Mouse (Mus musculus) brown adipose tissue, adult 24 weeks (tissue): ENCODE data around the gene Tmc8. TPM values are rescaled to one million over a fixed set of nuclear protein-coding genes. Genes with fewer than 3 reads are reported as not detected.
"Not testable (repeated sequence)": the region's sequence is repeated elsewhere in the genome, so short reads cannot be mapped to it uniquely, and the experiment has no call there.

Experiments
- H3K27ac ChIP-seq: fragments of 200-500 bp; replicated peaks from 2 replicates; pipeline ENCODE4 v1.5.1; 2012; ENCODE audit warnings: low read depth, mild to moderate bottlenecking, low read length
- H3K4me1 ChIP-seq: fragments of 200-500 bp; 2 replicates; pipeline ENCODE4 v1.6.1; 2012; ENCODE audit warnings: low read length, mixed read lengths; ENCODE audit not compliant: control insufficient read depth, insufficient read depth, insufficient read length
- H3K4me3 ChIP-seq: fragments of 200-500 bp; 2 replicates; pipeline ENCODE4 v1.5.1; 2012; ENCODE audit warnings: low read depth, mild to moderate bottlenecking, low read length, moderate library complexity; ENCODE audit not compliant: insufficient read depth
- polyA plus RNA-seq: library from polyadenylated mRNA; stranded (reverse); fragments of >200 nt; gene quantifications from 2 replicates; pipeline ENCODE4 v1.2.4, GENCODE M21; 2012; ENCODE audit not compliant: missing spikeins, insufficient read depth, insufficient read length

Gene Tmc8
- polyA plus RNA-seq, 1 experiment: not detected

DNA sequence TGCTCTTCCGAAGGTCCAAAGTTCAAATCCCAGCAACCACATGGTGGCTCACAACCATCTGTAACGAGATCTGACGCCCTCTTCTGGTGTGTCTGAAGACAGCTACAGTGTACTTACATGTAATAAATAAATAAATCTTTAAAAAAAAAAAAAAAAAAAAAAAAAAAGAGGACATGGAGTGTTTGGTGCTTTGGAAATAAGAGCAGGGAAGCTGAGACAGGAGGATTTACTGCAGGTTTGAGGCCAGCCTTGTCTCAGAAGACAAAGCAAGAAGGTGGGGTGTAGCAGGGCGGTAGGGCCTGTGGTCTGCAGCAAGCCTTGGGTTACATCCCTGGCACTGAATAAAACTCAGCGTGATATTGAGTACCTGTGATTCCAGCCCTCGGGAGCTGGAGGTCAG, 51.6 kb downstream of the Tmc8 start:
- H3K27ac ChIP-seq, H3K4me3 ChIP-seq: not testable (repeated sequence)
- peaks cover 21% of the 10 kb centered on the region for H3K4me1 ChIP-seq

DNA sequence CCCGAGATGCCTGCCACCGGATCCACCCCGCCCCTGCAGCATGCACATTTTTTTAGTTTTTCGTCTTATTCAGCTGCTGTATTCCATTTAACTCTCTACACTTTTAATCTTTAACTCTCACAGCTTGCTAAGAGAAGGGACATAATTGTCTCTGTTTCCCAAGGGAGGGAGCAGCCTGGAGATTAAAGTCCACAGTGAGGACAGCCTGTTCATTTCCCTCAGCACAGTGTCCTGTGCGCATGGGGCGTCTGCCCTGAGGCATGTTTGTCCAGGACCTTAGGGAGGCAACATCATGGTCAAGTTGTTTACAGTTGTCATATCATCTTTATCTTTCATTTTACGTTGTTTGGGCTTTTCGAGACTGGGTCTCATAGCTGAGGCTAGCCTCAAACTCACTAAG, 52.2 kb downstream of the Tmc8 start:
- no peak overlapping the region for H3K4me3 ChIP-seq
- no peak overlapping the region for H3K27ac ChIP-seq
- peaks cover 17% of the 10 kb centered on the region for H3K4me1 ChIP-seq

DNA sequence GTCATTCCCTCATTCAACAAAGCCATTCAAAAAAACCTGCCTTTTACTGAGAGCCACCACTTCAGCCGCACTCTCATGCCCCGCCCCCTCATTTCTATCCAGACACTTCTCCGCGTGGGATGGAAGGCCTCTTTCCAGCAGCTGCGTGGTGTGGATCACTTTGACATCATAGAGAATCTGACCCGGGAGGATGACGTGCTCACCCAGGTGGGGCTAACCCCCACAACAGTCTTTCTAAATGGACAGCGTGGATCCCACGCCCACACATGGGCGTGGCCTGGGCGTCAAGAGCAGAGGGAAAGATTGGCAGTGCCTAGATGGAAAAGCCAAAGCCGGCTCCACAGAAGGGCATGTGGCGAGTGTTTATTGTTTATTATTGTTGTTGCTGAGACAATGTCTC, 54.4 kb downstream of the Tmc8 start:
- Histone ChIP-seq H3K27ac (no peak overlapping the region), H3K4me3 (peak overlapping the region; percentile 44), H3K4me1 (peaks cover 4% of the 10 kb centered on the region; the same call in 1 of the 2 replicates)

DNA sequence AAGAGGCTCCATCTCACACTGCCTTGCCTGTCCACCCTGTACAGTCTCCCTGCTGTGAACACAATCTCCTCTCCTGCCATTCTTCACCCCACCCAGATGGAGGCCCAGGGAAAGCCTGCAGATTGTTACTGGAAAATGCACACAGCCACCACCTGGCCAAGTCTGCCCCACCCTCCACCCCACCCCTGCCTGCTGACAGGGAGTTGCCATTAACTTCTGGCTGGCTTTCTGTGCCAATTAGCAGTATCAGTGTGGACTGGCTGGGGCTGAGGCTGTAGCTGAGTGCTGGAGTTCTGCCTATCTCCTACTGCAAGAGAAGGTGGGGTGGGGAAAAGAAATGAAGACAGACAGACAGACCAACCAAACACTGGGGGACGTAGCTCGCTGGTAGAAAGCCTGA, 56.7 kb downstream of the Tmc8 start:
- no peak overlapping the region for H3K4me3 ChIP-seq
- no peaks in the 10 kb centered on the region for H3K4me1 ChIP-seq
- H3K27ac ChIP-seq: no peak overlapping the region

DNA sequence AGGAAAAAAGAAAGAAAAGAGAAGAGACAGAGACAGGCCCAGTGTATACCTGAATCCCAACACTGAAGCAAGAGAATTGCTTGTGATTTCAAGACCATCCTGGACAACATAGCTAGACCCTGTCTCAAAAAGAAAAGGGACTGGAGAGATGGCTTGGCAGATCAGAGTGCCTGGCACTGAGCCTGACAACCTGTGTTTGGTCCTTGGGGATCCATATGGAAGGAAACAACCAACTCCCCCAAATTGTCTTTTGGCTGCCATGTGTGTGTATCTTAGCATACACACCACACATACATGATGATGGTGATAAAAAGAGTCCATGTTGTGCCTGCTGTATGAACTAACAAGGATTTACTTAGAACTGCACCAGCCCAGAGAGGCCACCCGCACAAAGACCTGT, 57.1 kb downstream of the Tmc8 start:
- Histone ChIP-seq H3K27ac (no peak overlapping the region), H3K4me3 (no peak overlapping the region), H3K4me1 (no peaks in the 10 kb centered on the region)

DNA sequence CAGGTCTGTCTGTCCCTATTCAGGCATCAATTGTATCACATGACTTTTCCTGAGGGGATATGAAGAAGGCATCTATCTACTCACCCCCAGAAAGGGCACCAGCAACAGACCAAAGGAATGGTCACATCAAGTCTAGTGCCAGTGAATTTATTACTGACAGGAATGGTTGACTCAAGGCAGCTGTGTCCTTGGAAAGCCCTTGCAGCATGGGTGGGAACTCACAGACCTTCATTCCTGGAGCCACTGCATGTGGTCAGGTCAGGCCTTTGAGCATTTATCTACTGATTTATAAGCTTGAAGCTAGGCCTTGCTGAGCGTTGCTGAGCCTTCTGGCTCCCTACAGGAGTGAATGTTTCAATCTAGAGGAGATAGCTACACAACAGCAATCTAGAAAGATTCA, 59.0 kb downstream of the Tmc8 start:
- Histone ChIP-seq H3K4me3 (no peak overlapping the region), H3K4me1 (no peaks in the 10 kb centered on the region), H3K27ac (no peak overlapping the region)

Other genes starting within 250 kb of the Tmc8 start
- 3.6 and 4.2 TPM in 2 replicates for gene Tnrc6c, start 127.8 kb upstream of the Tmc8 start, polyA plus RNA-seq
- gene Tmc6, start 122 bp downstream of the Tmc8 start, polyA plus RNA-seq: 3.7 and 7.2 TPM in 2 replicates
- gene 6030468B19Rik, start 15.6 kb downstream of the Tmc8 start, polyA plus RNA-seq: not detected in 2 replicates
- gene Gm20708, start 27.6 kb downstream of the Tmc8 start, polyA plus RNA-seq: not detected in 2 replicates
- gene Syngr2, start 27.6 kb downstream of the Tmc8 start, polyA plus RNA-seq: 30.4 and 30.5 TPM in 2 replicates
- 1.7 and 1.8 TPM in 2 replicates for gene Afmid, start 43.8 kb downstream of the Tmc8 start, polyA plus RNA-seq
- not detected in 2 replicates for gene Tk1, start 44.0 kb downstream of the Tmc8 start, polyA plus RNA-seq
- gene Birc5, start 67.2 kb downstream of the Tmc8 start, polyA plus RNA-seq: 1.1 TPM in 1 of 2 replicates, not detected in the other
- gene Tmem235, start 78.7 kb downstream of the Tmc8 start, polyA plus RNA-seq: not detected in 2 replicates
- gene Tha1, start 91.4 kb downstream of the Tmc8 start, polyA plus RNA-seq: 4.7 and 8.3 TPM in 2 replicates
- gene Socs3, start 188.0 kb downstream of the Tmc8 start, polyA plus RNA-seq: 2.5 and 6.6 TPM in 2 replicates
- gene Pgs1, start 204.2 kb downstream of the Tmc8 start, polyA plus RNA-seq: 13.1 and 15.3 TPM in 2 replicates